Mouse (Mus musculus) lung, adult 10 weeks (tissue): ENCODE results near the gene Pip4k2a. TPM values are rescaled to one million over a fixed set of nuclear protein-coding genes. Genes with fewer than 3 reads are reported as not detected.

Source experiments
- polyA plus RNA-seq: library from polyadenylated mRNA; stranded (reverse); fragments of 350-450 nt; fragmentation: Illumina TruSeq; extraction: RNeasy Lipid Tissue Mini Kit (QIAGEN cat#74804); gene quantifications from one replicate; pipeline ENCODE4 v1.2.3, GENCODE M21; 2014; ENCODE audit warnings: low read depth, low replicate concordance; ENCODE audit not compliant: insufficient read depth

Pip4k2a gene
- polyA plus RNA-seq, result 12.1 TPM

GRCm38 (mm10) chr2:18998054-18998478 is at the start of gene Pip4k2a, which contains the start of gene 4930426L09Rik:
TSS of gene Pip4k2a (minus strand) at chr2:18998126.
TSS of gene 4930426L09Rik (plus strand) at chr2:18998343.

Other genes with a start within 250 kb of the Pip4k2a start
- 0.27 TPM for gene 4930426L09Rik, start 217 bp upstream of the Pip4k2a start, polyA plus RNA-seq
- gene Armc3, start 201.2 kb upstream of the Pip4k2a start, polyA plus RNA-seq, result 2.3 TPM